In the genomic region with DNA sequence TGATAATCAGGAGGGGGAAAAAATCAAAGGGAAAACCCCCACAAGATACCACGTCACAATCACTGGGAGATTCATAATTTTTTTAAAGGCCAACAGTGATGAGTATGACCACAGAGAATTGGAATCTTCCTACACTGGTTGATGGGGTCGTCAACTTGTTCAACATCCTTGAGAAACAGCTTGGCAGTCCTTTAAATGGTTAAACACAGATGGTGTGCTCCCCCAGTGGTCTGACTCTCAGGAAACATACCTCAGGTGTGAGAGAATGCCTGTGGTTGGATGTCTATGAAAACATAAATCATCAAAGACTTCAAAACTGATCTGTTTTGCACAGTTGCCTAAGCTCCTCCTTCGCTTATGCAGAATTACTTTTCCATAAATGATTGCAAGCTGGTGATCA, we compare ENCODE assay signal across 10 mouse cellular contexts.
"Had no signal": no experiment of that assay in that cellular context is flagged by ENCODE, and none has a peak within 500 bp of the region (broad histone marks: within the 10 kb centered on the region; RNA-seq: fewer than 3 reads in every experiment).

No protein-coding gene starts in this region.

- DNase-seq: kidney, adult 11 months; kidney, adult 9 months; kidney, postnatal 36 days; layer of hippocampus, adult 9-11 months; lung, embryonic 14.5 days; lung, postnatal 10 days; lung, postnatal 4 days; midbrain, embryonic 14.5 days; retina, postnatal 1 day; right cerebral cortex, postnatal 14 days had no signal
